Mouse (Mus musculus): Measurements from ENCODE around the gene Samd10.

The Samd10 gene

GRCm38 (mm10) chr2:181591528-181592085 is 7.4 kb downstream of the Samd10 start, which contains the start of gene Prpf6:
Prpf6 (plus strand) TSS chr2:181591868.
- DNase-seq: peak; percentile 23

GRCm38 (mm10) chr2:181590471-181590870 is 8.5 kb downstream of the Samd10 start:
- no peak for DNase-seq

- no peak for DNase-seq
Measured at GRCm38 (mm10) chr2:181589732-181590105, 9.3 kb downstream of the Samd10 start.

- DNase-seq: no peak
Measured at GRCm38 (mm10) chr2:181589011-181589731, 9.8 kb downstream of the Samd10 start.

GRCm38 (mm10) chr2:181588229-181588780 is 10.7 kb downstream of the Samd10 start:
- no peak for DNase-seq

- no peak for DNase-seq
Measured at GRCm38 (mm10) chr2:181587796-181588195, 11.2 kb downstream of the Samd10 start.

GRCm38 (mm10) chr2:181586124-181586523 is 12.9 kb downstream of the Samd10 start:
- DNase-seq: no peak

- DNase-seq: no peak
Measured at GRCm38 (mm10) chr2:181585506-181585905, 13.5 kb downstream of the Samd10 start.

GRCm38 (mm10) chr2:181584411-181584942 is 14.5 kb downstream of the Samd10 start, which contains the start of gene Uckl1:
Uckl1 (minus strand) TSS chr2:181584892.
- no peak for DNase-seq

- no peak for DNase-seq
Measured at GRCm38 (mm10) chr2:181583460-181584257, 15.4 kb downstream of the Samd10 start.

GRCm38 (mm10) chr2:181582939-181583338 is 16.1 kb downstream of the Samd10 start:
- DNase-seq: no peak

- no peak for DNase-seq
Measured at GRCm38 (mm10) chr2:181582358-181582757, 16.7 kb downstream of the Samd10 start.

GRCm38 (mm10) chr2:181581402-181582120 is 17.5 kb downstream of the Samd10 start:
- peak; percentile 91 for DNase-seq

- peak; percentile 83 for DNase-seq
Measured at GRCm38 (mm10) chr2:181581016-181581401, 18.0 kb downstream of the Samd10 start.

- no peak for DNase-seq
Measured at GRCm38 (mm10) chr2:181580131-181580772, 18.8 kb downstream of the Samd10 start.

- no peak for DNase-seq
Measured at GRCm38 (mm10) chr2:181579681-181580080, 19.3 kb downstream of the Samd10 start.

- DNase-seq: no peak
Measured at GRCm38 (mm10) chr2:181578790-181579618, 20.0 kb downstream of the Samd10 start.

GRCm38 (mm10) chr2:181577981-181578581 is 20.9 kb downstream of the Samd10 start:
- DNase-seq: no peak

GRCm38 (mm10) chr2:181577126-181577525 is 21.9 kb downstream of the Samd10 start:
- DNase-seq: no peak

- no peak for DNase-seq
Measured at GRCm38 (mm10) chr2:181576613-181577012, 22.4 kb downstream of the Samd10 start.
